Comparison of ENCODE assay signal across 10 mouse cellular contexts in genomic region chr8:78437140-78438045, GRCm38 (mm10). TPM values are rescaled to one million over a fixed set of nuclear protein-coding genes. Genes with fewer than 3 reads are reported as not detected.
DNase-seq lines count a peak whose midpoint lies in the region; ATAC-seq lines count a peak whose summit lies in the region.
"Had no signal": no experiment of that assay in that cellular context is flagged by ENCODE, and none has a peak within 500 bp of the region (broad histone marks: within the 10 kb centered on the region; RNA-seq: fewer than 3 reads in every experiment).

No protein-coding gene starts in this region.

- no peak overlapping the region for H3K27ac ChIP-seq in kidney, embryonic 15.5 days
- no peak overlapping the region for H3K27ac ChIP-seq in embryonic facial prominence, embryonic 12.5 days
- no peak overlapping the region for H3K27ac ChIP-seq in hindbrain, embryonic 16.5 days (ENCODE audit: low read depth, low read length)
- H3K27ac ChIP-seq in neural tube, embryonic 13.5 days (replicated peaks), result peak overlapping the region; percentile 57

- H3K4me1 ChIP-seq in kidney, embryonic 15.5 days, result peaks cover 31% of the 10 kb centered on the region
- peaks cover 22% of the 10 kb centered on the region for H3K4me1 ChIP-seq in embryonic facial prominence, embryonic 12.5 days
- peaks cover 26% of the 10 kb centered on the region for H3K4me1 ChIP-seq in hindbrain, embryonic 16.5 days (ENCODE audit: control insufficient read depth, insufficient read depth, low read depth, low read length)
- peaks cover 43% of the 10 kb centered on the region for H3K4me1 ChIP-seq in neural tube, embryonic 13.5 days (replicated peaks)

- intact Hi-C loops in left cerebral cortex, postnatal 25 days (cut with DNase I), result no loop called here

- no peak overlapping the region for H3K9ac ChIP-seq in kidney, embryonic 15.5 days
- H3K9ac ChIP-seq in embryonic facial prominence, embryonic 12.5 days, result no peak overlapping the region
- H3K9ac ChIP-seq in hindbrain, embryonic 16.5 days (ENCODE audit: low read depth, low read length), result no peak overlapping the region
- peak overlapping the region; percentile 63 for H3K9ac ChIP-seq in neural tube, embryonic 13.5 days

- 2% methylated on average over 32 of the region's 32 CpGs for WGBS in kidney, embryonic 15.5 days
- WGBS in embryonic facial prominence, embryonic 12.5 days, result 2% methylated on average over 32 of the region's 32 CpGs
- 2% methylated on average over 32 of the region's 32 CpGs for whole genome bisulfite sequencing in hindbrain, embryonic 16.5 days
- WGBS in neural tube, embryonic 13.5 days, result 1% methylated on average over 32 of the region's 32 CpGs

- H3K27me3 ChIP-seq in kidney, embryonic 15.5 days, result peaks cover 96% of the 10 kb centered on the region
- H3K27me3 ChIP-seq in embryonic facial prominence, embryonic 12.5 days, result peaks cover 83% of the 10 kb centered on the region
- H3K27me3 ChIP-seq in hindbrain, embryonic 16.5 days (replicated peaks; ENCODE audit: control insufficient read depth, insufficient read depth, low read length), result peaks cover 23% of the 10 kb centered on the region
- H3K27me3 ChIP-seq in neural tube, embryonic 13.5 days, result peaks cover 94% of the 10 kb centered on the region

- no peak for DNase-seq in kidney, postnatal 4 days
- DNase-seq in cerebellum, postnatal 4 days (ENCODE audit: low spot score in 2 of 2), result no peak
- no peak for DNase-seq in left cerebral cortex, postnatal 25 days (ENCODE audit: low spot score in 2 of 2)

- peak overlapping the region; percentile 77 for H3K4me2 ChIP-seq in kidney, embryonic 15.5 days
- H3K4me2 ChIP-seq in embryonic facial prominence, embryonic 12.5 days (replicated peaks), result peak overlapping the region; percentile 65
- peak overlapping the region; percentile 90 for H3K4me2 ChIP-seq in hindbrain, embryonic 16.5 days (ENCODE audit: low read length)
- peak overlapping the region; percentile 73 for H3K4me2 ChIP-seq in neural tube, embryonic 13.5 days

- H3K36me3 ChIP-seq in kidney, embryonic 15.5 days, result no peaks in the 10 kb centered on the region
- no peaks in the 10 kb centered on the region for H3K36me3 ChIP-seq in embryonic facial prominence, embryonic 12.5 days
- H3K36me3 ChIP-seq in hindbrain, embryonic 16.5 days (ENCODE audit: control insufficient read depth, insufficient read depth, low read length), result no peaks in the 10 kb centered on the region
- no peaks in the 10 kb centered on the region for H3K36me3 ChIP-seq in neural tube, embryonic 13.5 days

- no peaks in the 10 kb centered on the region for H3K9me3 ChIP-seq in kidney, embryonic 15.5 days (replicated peaks)
- no peaks in the 10 kb centered on the region for H3K9me3 ChIP-seq in embryonic facial prominence, embryonic 12.5 days
- no peaks in the 10 kb centered on the region for H3K9me3 ChIP-seq in hindbrain, embryonic 16.5 days (ENCODE audit: control insufficient read depth, low read length)
- H3K9me3 ChIP-seq in neural tube, embryonic 13.5 days, result no peaks in the 10 kb centered on the region

- ATAC-seq in kidney, embryonic 15.5 days (replicated peaks; ENCODE audit: low FRiP score), result no peak
- no peak; the same call in 1 of the 2 replicates for ATAC-seq in embryonic facial prominence, embryonic 12.5 days (ENCODE audit: insufficient number of reproducible peaks, insufficient read depth, low FRiP score, low TSS enrichment)
- peak; percentile 69 for ATAC-seq in hindbrain, embryonic 16.5 days
- ATAC-seq in neural tube, embryonic 13.5 days (ENCODE audit: low read depth), result peak; percentile 57
- no peak for ATAC-seq in granulocyte monocyte progenitor cell, adult 5-6 weeks (replicated peaks; ENCODE audit: poor library complexity, severe bottlenecking)

- peak overlapping the region; percentile 43 for H3K4me3 ChIP-seq in kidney, embryonic 15.5 days (replicated peaks)
- H3K4me3 ChIP-seq in embryonic facial prominence, embryonic 12.5 days, result 0 out of 2 replicates have a peak overlapping the region, but pooled peaks have one; percentile 9
- peak overlapping the region; percentile 52 for H3K4me3 ChIP-seq in hindbrain, embryonic 16.5 days (ENCODE audit: low read length)
- H3K4me3 ChIP-seq in neural tube, embryonic 13.5 days, result peak overlapping the region; percentile 46

RNA-seq across cellular contexts. Expression of gene Pou4f2, which starts 0.9 kb away (rescaled TPM):
- not detected in 2 replicates for polyA plus RNA-seq in kidney, embryonic 15.5 days (2015; fragmentation: Nextera tagmentation; extraction: Ambion mirVana)
- 0.54 and 1.1 TPM in 2 replicates for polyA plus RNA-seq in embryonic facial prominence, embryonic 12.5 days (2016; fragmentation: Nextera tagmentation; extraction: Ambion mirVana)
- polyA plus RNA-seq in hindbrain, embryonic 16.5 days (2015; fragmentation: Nextera tagmentation; extraction: Ambion mirVana), result 5.2 and 5.3 TPM in 2 replicates
- 5.1 and 6.8 TPM in 2 replicates for polyA plus RNA-seq in neural tube, embryonic 13.5 days (2015; fragmentation: Nextera tagmentation; extraction: Ambion mirVana)
- total RNA-seq in left cerebral cortex, postnatal 25 days (2021), result not detected
- not detected in 2 replicates for total RNA-seq in granulocyte monocyte progenitor cell, adult 5-6 weeks (2014; fragmentation: Nextera tagmentation)
- not detected in 2 replicates for total RNA-seq in granulocyte monocyte progenitor cell, adult 5-6 weeks (2017)
- total RNA-seq: heart, postnatal 36 days; left cerebral cortex, postnatal 36 days had no signal

Comparison
In these comparisons a context has a peak if more than half of its experiments do, and no peak if none do; other contexts are left out.
1. ATAC-seq: peak in hindbrain, embryonic 16.5 days (single experiment) and neural tube, embryonic 13.5 days (single experiment); none in kidney, embryonic 15.5 days (single experiment), embryonic facial prominence, embryonic 12.5 days (single experiment) and granulocyte monocyte progenitor cell, adult 5-6 weeks (single experiment).
2. Peak in every context shown above with its lines, with median percentiles within 50 percentile points of each other: H3K4me2 ChIP-seq and H3K4me3 ChIP-seq.